Mouse (Mus musculus): ENCODE data around the gene Sstr5. TPM values are rescaled to one million over a fixed set of nuclear protein-coding genes. Genes with fewer than 3 reads are reported as not detected.

The Sstr5 gene
- total and polyA plus RNA-seq, 2 experiments from 2014 or later, result 1.7 to 2.0 TPM

GRCm38 (mm10) chr17:25445841-25446240, 51.2 kb downstream of the Sstr5 start:
- no peaks in the 10 kb centered on the region for H3K36me3 ChIP-seq (ENCODE audit: insufficient read depth, low read length)
- ATAC-seq (ENCODE audit: low FRiP score), result no peak
- H3K4me2 ChIP-seq (ENCODE audit: low read depth, low read length, poor library complexity, severe bottlenecking), result no peak overlapping the region
- no peak overlapping the region for H3K4me3 ChIP-seq (ENCODE audit: low read depth, low read length)
- TF ChIP-seq CTCF (IDR thresholded peaks at IDR 0.05), result no peak
- no peaks in the 10 kb centered on the region for H3K4me1 ChIP-seq (ENCODE audit: insufficient read depth, low read length)
- no peak overlapping the region for H3K27ac ChIP-seq (ENCODE audit: low read depth, low read length)
- no peak overlapping the region for H3K9ac ChIP-seq (replicated peaks; ENCODE audit: low read length, poor library complexity, severe bottlenecking)
- no peaks in the 10 kb centered on the region for H3K9me3 ChIP-seq (ENCODE audit: low read length)
- no peaks in the 10 kb centered on the region for H3K27me3 ChIP-seq (ENCODE audit: insufficient read depth, low read length)
- 93% methylated on average over 3 of the region's 3 CpGs for WGBS
- DNase-seq (ENCODE audit: low spot score), result no peak

GRCm38 (mm10) chr17:25445074-25445473, 52.0 kb downstream of the Sstr5 start:
- Histone ChIP-seq H3K4me3 (ENCODE audit: low read depth, low read length) (no peak overlapping the region), H3K27ac (ENCODE audit: low read depth, low read length) (no peak overlapping the region), H3K27me3 (ENCODE audit: insufficient read depth, low read length) (no peaks in the 10 kb centered on the region), H3K4me2 (ENCODE audit: low read depth, low read length, poor library complexity, severe bottlenecking) (no peak overlapping the region), H3K4me1 (ENCODE audit: insufficient read depth, low read length) (no peaks in the 10 kb centered on the region), H3K36me3 (ENCODE audit: insufficient read depth, low read length) (no peaks in the 10 kb centered on the region), H3K9ac (replicated peaks; ENCODE audit: low read length, poor library complexity, severe bottlenecking) (no peak overlapping the region), H3K9me3 (ENCODE audit: low read length) (no peaks in the 10 kb centered on the region)
- ATAC-seq (ENCODE audit: low FRiP score), result no peak
- 44% methylated on average over 4 of the region's 4 CpGs for WGBS
- DNase-seq (ENCODE audit: low spot score), result no peak
- no peak for TF ChIP-seq CTCF (IDR thresholded peaks at IDR 0.05)

- H3K4me1 ChIP-seq (ENCODE audit: insufficient read depth, low read length), result no peaks in the 10 kb centered on the region
- DNase-seq (ENCODE audit: low spot score) (no peak), ATAC-seq (ENCODE audit: low FRiP score) (no peak)
- H3K4me2 ChIP-seq (ENCODE audit: low read depth, low read length, poor library complexity, severe bottlenecking), result no peak overlapping the region
- TF ChIP-seq CTCF (IDR thresholded peaks at IDR 0.05), result no peak
- no peaks in the 10 kb centered on the region for H3K36me3 ChIP-seq (ENCODE audit: insufficient read depth, low read length)
- H3K9ac ChIP-seq (replicated peaks; ENCODE audit: low read length, poor library complexity, severe bottlenecking), result no peak overlapping the region
- H3K27me3 ChIP-seq (ENCODE audit: insufficient read depth, low read length), result no peaks in the 10 kb centered on the region
- H3K4me3 ChIP-seq (ENCODE audit: low read depth, low read length), result no peak overlapping the region
- H3K9me3 ChIP-seq (ENCODE audit: low read length), result no peaks in the 10 kb centered on the region
- H3K27ac ChIP-seq (ENCODE audit: low read depth, low read length), result no peak overlapping the region
- WGBS, result 73% methylated on average over 3 of the region's 3 CpGs
Observed at GRCm38 (mm10) chr17:25442889-25443288, 54.2 kb downstream of the Sstr5 start.

GRCm38 (mm10) chr17:25441417-25441816, 55.7 kb downstream of the Sstr5 start:
- ATAC-seq (ENCODE audit: low FRiP score) (no peak), DNase-seq (ENCODE audit: low spot score) (no peak)
- Histone ChIP-seq H3K36me3 (ENCODE audit: insufficient read depth, low read length) (no peaks in the 10 kb centered on the region), H3K4me2 (ENCODE audit: low read depth, low read length, poor library complexity, severe bottlenecking) (no peak overlapping the region), H3K27ac (ENCODE audit: low read depth, low read length) (no peak overlapping the region), H3K4me3 (ENCODE audit: low read depth, low read length) (no peak overlapping the region), H3K4me1 (ENCODE audit: insufficient read depth, low read length) (no peaks in the 10 kb centered on the region), H3K27me3 (ENCODE audit: insufficient read depth, low read length) (no peaks in the 10 kb centered on the region), H3K9ac (replicated peaks; ENCODE audit: low read length, poor library complexity, severe bottlenecking) (no peak overlapping the region), H3K9me3 (ENCODE audit: low read length) (no peaks in the 10 kb centered on the region)
- TF ChIP-seq CTCF (IDR thresholded peaks at IDR 0.05), result no peak
- WGBS, result 80% methylated on average over 6 of the region's 6 CpGs

Other genes with a start within 250 kb of the Sstr5 start
- gene Baiap3, start 240.9 kb downstream of the Sstr5 start, total RNA-seq (2014; rRNA removed), result 94.2 and 98.4 TPM in 2 replicates
- gene Baiap3, start 240.9 kb downstream of the Sstr5 start, polyA plus RNA-seq (2015; fragmentation: Nextera tagmentation; extraction: Ambion mirVana), result 48.4 and 49.9 TPM in 2 replicates
- gene Ube2i, start 222.7 kb downstream of the Sstr5 start, total RNA-seq (2014; rRNA removed), result 444 and 524 TPM in 2 replicates
- gene Ube2i, start 222.7 kb downstream of the Sstr5 start, polyA plus RNA-seq (2015; fragmentation: Nextera tagmentation; extraction: Ambion mirVana), result 401 and 432 TPM in 2 replicates
- gene Prss34, start 198.9 kb downstream of the Sstr5 start, total RNA-seq (2014; rRNA removed), result not detected in 2 replicates
- not detected in 2 replicates for gene Prss34, start 198.9 kb downstream of the Sstr5 start, polyA plus RNA-seq (2015; fragmentation: Nextera tagmentation; extraction: Ambion mirVana)
- gene Prss28, start 188.6 kb downstream of the Sstr5 start, total RNA-seq (2014; rRNA removed), result not detected in 2 replicates
- gene Prss28, start 188.6 kb downstream of the Sstr5 start, polyA plus RNA-seq (2015; fragmentation: Nextera tagmentation; extraction: Ambion mirVana), result not detected in 2 replicates
- not detected in 2 replicates for gene Prss29, start 178.6 kb downstream of the Sstr5 start, total RNA-seq (2014; rRNA removed)
- not detected in 2 replicates for gene Prss29, start 178.6 kb downstream of the Sstr5 start, polyA plus RNA-seq (2015; fragmentation: Nextera tagmentation; extraction: Ambion mirVana)
- not detected in 2 replicates for gene Tpsab1, start 151.7 kb downstream of the Sstr5 start, total RNA-seq (2014; rRNA removed)
- gene Tpsab1, start 151.7 kb downstream of the Sstr5 start, polyA plus RNA-seq (2015; fragmentation: Nextera tagmentation; extraction: Ambion mirVana), result not detected in 2 replicates
- gene Tpsb2, start 131.0 kb downstream of the Sstr5 start, total RNA-seq (2014; rRNA removed), result 0.28 and 1.8 TPM in 2 replicates
- gene Tpsb2, start 131.0 kb downstream of the Sstr5 start, polyA plus RNA-seq (2015; fragmentation: Nextera tagmentation; extraction: Ambion mirVana), result 0.60 and 1.0 TPM in 2 replicates
- gene Tpsg1, start 128.0 kb downstream of the Sstr5 start, total RNA-seq (2014; rRNA removed), result not detected in 2 replicates
- gene Tpsg1, start 128.0 kb downstream of the Sstr5 start, polyA plus RNA-seq (2015; fragmentation: Nextera tagmentation; extraction: Ambion mirVana), result 1.0 and 1.2 TPM in 2 replicates
- gene Cacna1h, start 63.5 kb downstream of the Sstr5 start, total RNA-seq (2014; rRNA removed), result 117 and 164 TPM in 2 replicates
- 7.6 and 9.5 TPM in 2 replicates for gene Cacna1h, start 63.5 kb downstream of the Sstr5 start, polyA plus RNA-seq (2015; fragmentation: Nextera tagmentation; extraction: Ambion mirVana)
- 1.9 and 5.2 TPM in 2 replicates for gene Tekt4, start 42.7 kb downstream of the Sstr5 start, total RNA-seq (2014; rRNA removed)
- gene Tekt4, start 42.7 kb downstream of the Sstr5 start, polyA plus RNA-seq (2015; fragmentation: Nextera tagmentation; extraction: Ambion mirVana), result 2.1 and 2.3 TPM in 2 replicates
- gene Sox8, start 73.4 kb upstream of the Sstr5 start, total RNA-seq (2014; rRNA removed), result 21.5 and 31.0 TPM in 2 replicates
- 16.3 and 19.9 TPM in 2 replicates for gene Sox8, start 73.4 kb upstream of the Sstr5 start, polyA plus RNA-seq (2015; fragmentation: Nextera tagmentation; extraction: Ambion mirVana)
- 27.3 and 27.6 TPM in 2 replicates for gene Lmf1, start 81.8 kb upstream of the Sstr5 start, total RNA-seq (2014; rRNA removed)
- 19.8 and 23.0 TPM in 2 replicates for gene Lmf1, start 81.8 kb upstream of the Sstr5 start, polyA plus RNA-seq (2015; fragmentation: Nextera tagmentation; extraction: Ambion mirVana)
- gene Gng13, start 219.9 kb upstream of the Sstr5 start, total RNA-seq (2014; rRNA removed), result 34.4 and 42.2 TPM in 2 replicates
- gene Gng13, start 219.9 kb upstream of the Sstr5 start, polyA plus RNA-seq (2015; fragmentation: Nextera tagmentation; extraction: Ambion mirVana), result 21.0 and 25.8 TPM in 2 replicates
- gene Chtf18, start 230.1 kb upstream of the Sstr5 start, total RNA-seq (2014; rRNA removed), result 3.4 and 5.8 TPM in 2 replicates
- 2.2 and 2.5 TPM in 2 replicates for gene Chtf18, start 230.1 kb upstream of the Sstr5 start, polyA plus RNA-seq (2015; fragmentation: Nextera tagmentation; extraction: Ambion mirVana)
- 8.0 and 10.5 TPM in 2 replicates for gene Rpusd1, start 230.4 kb upstream of the Sstr5 start, total RNA-seq (2014; rRNA removed)
- gene Rpusd1, start 230.4 kb upstream of the Sstr5 start, polyA plus RNA-seq (2015; fragmentation: Nextera tagmentation; extraction: Ambion mirVana), result 26.7 and 33.3 TPM in 2 replicates
- not detected in 2 replicates for gene Mslnl, start 238.8 kb upstream of the Sstr5 start, total RNA-seq (2014; rRNA removed)
- gene Mslnl, start 238.8 kb upstream of the Sstr5 start, polyA plus RNA-seq (2015; fragmentation: Nextera tagmentation; extraction: Ambion mirVana), result not detected in 2 replicates

All from midbrain, postnatal 0 days (tissue).